Mouse (Mus musculus) stomach, postnatal 0 days (tissue): Measurements from ENCODE around the gene Abcc1.

Source experiments
- CTCF ChIP-seq: IDR thresholded peaks from 2 replicates; pipeline ENCODE4 v1.5.1; 2016; ENCODE audit warnings: antibody characterized with exemption, low read depth, mild to moderate bottlenecking, moderate library complexity
- EP300 ChIP-seq: optimal IDR thresholded peaks from 2 replicates; pipeline ENCODE3; 2016; ENCODE audit warnings: antibody characterized with exemption

GRCm38 (mm10) chr16:14378654-14379053, 17.3 kb downstream of the Abcc1 start:
- TF ChIP-seq CTCF (no peak), EP300 (no peak)
